Mouse (Mus musculus) forebrain, postnatal 0 days (tissue): ENCODE data around the gene Noc3l. TPM values are rescaled to one million over a fixed set of nuclear protein-coding genes. Genes with fewer than 3 reads are reported as not detected.

ENCODE experiments used
- ATAC-seq: fragments of 200-750 bp; cut with Nextera tagmentation; 2 replicates; pipeline ENCODE4 v1.8.0; 2017; ENCODE audit warnings: mild to moderate bottlenecking, moderate library complexity
- DNase-seq: peaks from one replicate; pipeline ENCODE4 v3.0.0-alpha.2; 2015
- H3K27ac ChIP-seq: fragments of 300-500 bp; sonication (generic); 2 replicates; pipeline ENCODE4 v1.5.1; 2014; ENCODE audit warnings: low read depth, mild to moderate bottlenecking, antibody characterized with exemption, low read length, moderate library complexity, mixed read lengths
- H3K27me3 ChIP-seq: fragments of 300-500 bp; sonication (generic); 2 replicates; pipeline ENCODE4 v1.6.1; 2014; ENCODE audit warnings: mild to moderate bottlenecking, low read length, mixed read lengths; ENCODE audit not compliant: insufficient read depth
- H3K36me3 ChIP-seq: fragments of 300-500 bp; sonication (generic); 2 replicates; pipeline ENCODE4 v1.6.1; 2014; ENCODE audit warnings: mild to moderate bottlenecking, moderate library complexity; ENCODE audit not compliant: insufficient read depth
- H3K4me1 ChIP-seq: fragments of 300-500 bp; sonication (generic); 2 replicates; pipeline ENCODE4 v1.6.1; 2014; ENCODE audit warnings: antibody characterized with exemption; ENCODE audit not compliant: insufficient read depth
- H3K4me2 ChIP-seq: fragments of 300-500 bp; sonication (generic); 2 replicates; pipeline ENCODE4 v1.6.1; 2014; ENCODE audit warnings: low read depth, mild to moderate bottlenecking, moderate library complexity
- H3K4me3 ChIP-seq: fragments of 300-500 bp; sonication (generic); 2 replicates; pipeline ENCODE4 v1.5.1; 2014; ENCODE audit warnings: low read depth, low read length, mixed read lengths
- H3K9ac ChIP-seq: fragments of 300-500 bp; sonication (generic); 2 replicates; pipeline ENCODE4 v1.6.1; 2014; ENCODE audit warnings: mild to moderate bottlenecking
- H3K9me3 ChIP-seq: fragments of 300-500 bp; sonication (generic); 2 replicates; pipeline ENCODE4 v1.6.1; 2016; ENCODE audit warnings: low read length
- CTCF ChIP-seq: sonication (generic); IDR thresholded peaks from 2 replicates; pipeline ENCODE4 v1.5.1; 2016; ENCODE audit warnings: antibody characterized with exemption, control low read depth, low read depth
- WGBS: fragments of 180-500 bp; shearing (Covaris S2); extraction: QIAGEN DNeasy Blood & Tissue Kit; methylation state at CpG from one replicate; pipeline ENCODE4 v1.1.7; 2014; 5-methylcytosine and 5-hydroxymethylcytosine counted together
- polyA plus RNA-seq: library from polyadenylated mRNA; unstranded; fragments of >200 nt; fragmentation: Nextera tagmentation; extraction: Ambion mirVana; gene quantifications from 2 replicates; pipeline ENCODE4 v1.2.1, GENCODE M21; 2015
- total RNA-seq: library from RNA; depleted of rRNA; stranded (reverse); fragments of >200 nt; gene quantifications from 2 replicates; pipeline ENCODE4 v1.2.3, GENCODE M21; 2014

Gene Noc3l
- total and polyA plus RNA-seq, 2 experiments from 2014 or later: 1.9 to 11.8 TPM

- DNase-seq: no peak
- Histone ChIP-seq H3K4me3 (no peak overlapping the region), H3K27ac (no peak overlapping the region), H3K4me2 (no peak overlapping the region), H3K27me3 (no peaks in the 10 kb centered on the region), H3K9ac (no peak overlapping the region), H3K4me1 (no peaks in the 10 kb centered on the region), H3K36me3 (peaks cover 65% of the 10 kb centered on the region), H3K9me3 (no peaks in the 10 kb centered on the region)
- 89% methylated on average over 5 of the region's 5 CpGs for WGBS
- TF ChIP-seq CTCF: no peak
- no peak for ATAC-seq
Measured at GRCm38 (mm10) chr19:38796546-38796945, 22.5 kb downstream of the Noc3l start.

GRCm38 (mm10) chr19:38793563-38794045, 25.4 kb downstream of the Noc3l start:
- Histone ChIP-seq H3K27ac (no peak overlapping the region), H3K4me3 (no peak overlapping the region), H3K27me3 (no peaks in the 10 kb centered on the region), H3K4me1 (no peaks in the 10 kb centered on the region), H3K4me2 (no peak overlapping the region), H3K36me3 (peaks cover 76% of the 10 kb centered on the region), H3K9me3 (no peaks in the 10 kb centered on the region), H3K9ac (no peak overlapping the region)
- DNase-seq (no peak), ATAC-seq (no peak)
- no peak for TF ChIP-seq CTCF
- 69% methylated on average over 7 of the region's 7 CpGs for WGBS

DNA sequence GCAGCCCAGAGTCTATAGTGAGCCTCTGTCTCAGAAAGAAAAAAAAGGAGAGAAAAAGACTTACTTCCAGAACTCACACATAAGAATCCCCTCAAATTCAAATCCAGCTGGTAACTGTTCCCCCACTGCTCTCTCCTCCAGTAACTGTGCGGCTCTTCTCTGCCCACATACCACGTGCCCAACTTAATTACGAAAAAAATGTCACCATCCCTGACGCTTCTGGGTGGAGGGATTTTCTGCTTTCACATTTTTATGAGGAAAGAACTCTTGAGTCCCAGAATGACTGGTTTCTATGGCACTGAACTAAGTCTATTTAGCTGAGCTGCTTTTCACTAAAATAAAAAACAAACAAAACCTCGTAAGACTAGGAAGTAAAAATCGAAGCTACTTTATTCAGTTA, 31.3 kb downstream of the Noc3l start:
- no peak overlapping the region for H3K9ac ChIP-seq
- H3K4me3 ChIP-seq: no peak overlapping the region
- H3K36me3 ChIP-seq: peaks cover 32% of the 10 kb centered on the region
- TF ChIP-seq CTCF: no peak
- DNase-seq (no peak), ATAC-seq (no peak)
- WGBS: 86% methylated on average over 6 of the region's 6 CpGs
- no peaks in the 10 kb centered on the region for H3K4me1 ChIP-seq
- no peaks in the 10 kb centered on the region for H3K9me3 ChIP-seq
- H3K4me2 ChIP-seq: no peak overlapping the region
- no peaks in the 10 kb centered on the region for H3K27me3 ChIP-seq
- H3K27ac ChIP-seq: no peak overlapping the region

DNA sequence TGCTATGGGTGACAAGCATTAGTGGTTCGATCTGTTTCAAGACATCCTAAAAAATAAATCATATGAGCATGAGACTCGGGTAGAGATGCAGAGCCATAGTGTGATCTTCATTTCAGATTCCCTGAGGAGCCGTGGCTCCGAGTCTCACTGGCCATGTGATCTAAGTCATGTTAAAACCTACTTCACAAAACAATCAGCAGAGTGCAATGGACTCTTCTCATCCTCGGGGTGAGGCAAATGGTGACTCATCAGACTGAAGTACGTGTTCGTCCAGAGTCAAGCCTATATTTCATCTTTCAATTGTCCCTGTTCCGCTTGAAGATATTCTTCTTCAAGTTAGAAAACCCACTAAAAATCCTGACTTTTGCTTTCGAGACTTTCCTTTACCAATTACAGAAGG, 35.5 kb downstream of the Noc3l start:
- 88% methylated on average over 9 of the region's 9 CpGs for WGBS
- H3K36me3 ChIP-seq: peaks cover 3% of the 10 kb centered on the region; the same call in 1 of the 2 replicates
- no peaks in the 10 kb centered on the region for H3K4me1 ChIP-seq
- no peak overlapping the region for H3K27ac ChIP-seq
- no peaks in the 10 kb centered on the region for H3K9me3 ChIP-seq
- H3K4me2 ChIP-seq: no peak overlapping the region
- no peak overlapping the region for H3K9ac ChIP-seq
- DNase-seq (no peak), ATAC-seq (no peak)
- H3K4me3 ChIP-seq: no peak overlapping the region
- H3K27me3 ChIP-seq: no peaks in the 10 kb centered on the region
- TF ChIP-seq CTCF: no peak

DNA sequence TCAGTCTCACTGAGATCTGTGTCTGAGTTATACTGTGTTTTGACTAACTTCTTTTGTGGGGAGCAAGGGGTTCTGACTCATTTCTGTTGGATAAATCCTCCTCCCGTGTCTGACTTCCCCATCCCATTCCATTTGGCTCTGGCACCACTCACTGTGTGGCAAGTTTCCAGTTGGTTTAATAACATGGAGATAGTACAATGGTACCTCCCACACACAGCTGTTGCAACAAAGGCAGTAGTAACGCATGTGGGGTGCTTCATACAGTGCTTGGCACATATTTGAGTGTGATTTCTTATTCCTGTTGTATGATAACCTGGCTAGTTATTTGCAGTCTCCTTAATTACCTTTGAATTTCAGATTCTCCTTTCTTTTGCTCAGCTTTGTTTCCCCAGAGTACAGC, 40.2 kb downstream of the Noc3l start:
- H3K4me1 ChIP-seq: no peaks in the 10 kb centered on the region
- peak; percentile 43; the same call in 1 of the 2 replicates for ATAC-seq
- WGBS: 41% methylated on average over 2 of the region's 2 CpGs
- no peak overlapping the region for H3K27ac ChIP-seq
- H3K27me3 ChIP-seq: no peaks in the 10 kb centered on the region
- H3K4me2 ChIP-seq: no peak overlapping the region
- no peaks in the 10 kb centered on the region for H3K36me3 ChIP-seq
- H3K4me3 ChIP-seq: no peak overlapping the region
- no peak for TF ChIP-seq CTCF
- H3K9ac ChIP-seq: no peak overlapping the region
- DNase-seq: peak; percentile 26
- H3K9me3 ChIP-seq: no peaks in the 10 kb centered on the region

- Histone ChIP-seq H3K27ac (no peak overlapping the region), H3K27me3 (no peaks in the 10 kb centered on the region), H3K4me3 (no peak overlapping the region), H3K4me2 (no peak overlapping the region), H3K9ac (no peak overlapping the region), H3K9me3 (no peaks in the 10 kb centered on the region), H3K36me3 (no peaks in the 10 kb centered on the region), H3K4me1 (no peaks in the 10 kb centered on the region)
- DNase-seq (peak; percentile 71), ATAC-seq (peak; percentile 69)
- WGBS: 55% methylated on average over 4 of the region's 4 CpGs
- peak; percentile 80 for TF ChIP-seq CTCF
Measured at GRCm38 (mm10) chr19:38775548-38775947, 43.5 kb downstream of the Noc3l start.

GRCm38 (mm10) chr19:38766306-38766705, 52.7 kb downstream of the Noc3l start:
- Histone ChIP-seq H3K9me3 (no peaks in the 10 kb centered on the region), H3K4me2 (no peak overlapping the region), H3K36me3 (no peaks in the 10 kb centered on the region), H3K27me3 (no peaks in the 10 kb centered on the region), H3K9ac (no peak overlapping the region), H3K4me3 (no peak overlapping the region), H3K4me1 (no peaks in the 10 kb centered on the region), H3K27ac (no peak overlapping the region)
- DNase-seq (no peak), ATAC-seq (no peak)
- no peak for TF ChIP-seq CTCF
- 93% methylated on average over 2 of the region's 2 CpGs for WGBS

DNA sequence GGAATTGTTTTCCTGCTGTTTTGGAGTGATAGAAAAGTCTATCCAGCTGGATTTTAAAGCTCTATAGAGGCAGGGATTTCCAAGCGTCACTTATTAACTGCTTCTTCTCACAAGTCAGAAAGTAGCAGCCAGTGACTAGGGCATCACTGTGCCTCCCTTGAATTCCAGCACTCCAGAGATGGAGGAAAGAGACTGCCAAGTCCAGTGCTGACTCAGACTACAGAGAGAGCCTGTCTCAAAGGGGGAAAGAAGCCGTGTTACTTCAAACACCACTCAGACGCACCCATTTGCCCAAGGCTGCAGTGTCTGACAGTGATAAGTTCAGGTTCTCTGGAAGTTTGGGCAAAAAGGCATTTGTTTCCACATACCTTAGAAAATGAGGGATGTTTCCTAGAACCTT, 58.6 kb downstream of the Noc3l start:
- Histone ChIP-seq H3K9me3 (no peaks in the 10 kb centered on the region), H3K4me1 (no peaks in the 10 kb centered on the region), H3K4me3 (no peak overlapping the region), H3K27ac (no peak overlapping the region), H3K9ac (no peak overlapping the region), H3K36me3 (no peaks in the 10 kb centered on the region), H3K27me3 (no peaks in the 10 kb centered on the region), H3K4me2 (no peak overlapping the region)
- ATAC-seq (no peak), DNase-seq (no peak)
- TF ChIP-seq CTCF: no peak
- WGBS: 82% methylated on average over 3 of the region's 3 CpGs
